Mouse (Mus musculus) MEL (cell line): ENCODE measurements around the gene Prx. TPM values are rescaled to one million over a fixed set of nuclear protein-coding genes. Genes with fewer than 3 reads are reported as not detected.

ENCODE experiments used
- DNase-seq: peaks from one replicate; pipeline ENCODE4 v3.0.0; 2011; ENCODE audit warnings: low read depth, low spot score
- H3K27ac ChIP-seq: 2 replicates; pipeline ENCODE4 v1.5.1; 2012; ENCODE audit warnings: low read depth, mild to moderate bottlenecking, control low read depth, low read length, moderate library complexity; ENCODE audit not compliant: control insufficient read depth
- H3K27me3 ChIP-seq, 2 experiments: fragments of 150-350 bp in 1 of 2; sonication (generic) in 1 of 2; 2 replicates each; pipeline ENCODE4 v1.6.1; 2012; ENCODE audit warnings: low read length in 2 of 2, mild to moderate bottlenecking in 2 of 2, improper control_type of control experiment in 1 of 2, moderate library complexity in 1 of 2; ENCODE audit not compliant: insufficient read depth in 2 of 2, control insufficient read depth in 1 of 2
- H3K36me3 ChIP-seq, 2 experiments: 2 replicates each; pipeline ENCODE4 v1.6.1; 2012 to 2014; ENCODE audit warnings: low read length in 2 of 2, improper control_type of control experiment in 1 of 2, inconsistent platforms in 1 of 2, mild to moderate bottlenecking in 1 of 2; ENCODE audit not compliant: insufficient read depth in 2 of 2, control insufficient read depth in 1 of 2
- H3K4me1 ChIP-seq, 2 experiments: fragments of 150-350 bp in 1 of 2; sonication (generic) in 1 of 2; 2 replicates each; pipeline ENCODE4 v1.6.1; 2012; ENCODE audit warnings: low read length in 2 of 2, improper control_type of control experiment in 1 of 2, mild to moderate bottlenecking in 1 of 2; ENCODE audit not compliant: insufficient read depth in 2 of 2, control insufficient read depth in 1 of 2
- H3K4me3 ChIP-seq, 2 experiments: fragments of 150-350 bp in 1 of 2; sonication (generic) in 1 of 2; 2 replicates each; pipeline ENCODE4 v1.5.1; 2012; ENCODE audit warnings: low read depth in 2 of 2, low read length in 2 of 2, mild to moderate bottlenecking in 2 of 2, moderate library complexity in 2 of 2, control low read depth in 1 of 2, improper control_type of control experiment in 1 of 2; ENCODE audit not compliant: control insufficient read depth in 1 of 2, insufficient read depth in 1 of 2
- H3K79me2 ChIP-seq: 2 replicates; pipeline ENCODE4 v1.6.1; 2012; ENCODE audit warnings: mild to moderate bottlenecking, low read length, moderate library complexity; ENCODE audit not compliant: control insufficient read depth, poor library complexity, insufficient read depth
- H3K9ac ChIP-seq: 2 replicates; pipeline ENCODE4 v1.6.1; 2012; ENCODE audit warnings: low read depth, mild to moderate bottlenecking, control low read depth, low read length, moderate library complexity; ENCODE audit not compliant: control insufficient read depth, poor library complexity, severe bottlenecking
- H3K9me3 ChIP-seq: fragments of 150-350 bp; sonication (generic); replicated peaks from 2 replicates; pipeline ENCODE4 v1.6.1; 2012; ENCODE audit warnings: mild to moderate bottlenecking, low read length, improper control_type of control experiment, moderate library complexity; ENCODE audit not compliant: insufficient read depth
- BHLHE40 ChIP-seq: IDR thresholded peaks from 2 replicates; pipeline ENCODE4 v1.6.1; 2012; ENCODE audit warnings: low read depth, mild to moderate bottlenecking, inconsistent platforms, low read length, improper control_type of control experiment, borderline replicate concordance
- CHD2 ChIP-seq: IDR thresholded peaks from 2 replicates; pipeline ENCODE4 v1.6.1; 2011; ENCODE audit warnings: low read length, improper control_type of control experiment
- CTCF ChIP-seq, 3 experiments: IDR thresholded peaks in 2 of 3; conservative IDR thresholded peaks in 1 of 3; 2 replicates each; pipeline ENCODE4 v1.5.1; 2011 to 2012; ENCODE audit warnings: low read length in 3 of 3, low read depth in 2 of 3, mild to moderate bottlenecking in 2 of 3, improper control_type of control experiment in 1 of 3, inconsistent platforms in 1 of 3, mixed read lengths in 1 of 3, moderate library complexity in 1 of 3; ENCODE audit not compliant: control insufficient read depth in 1 of 3, insufficient read depth in 1 of 3, poor library complexity in 1 of 3, severe bottlenecking in 1 of 3
- ETS1 ChIP-seq: IDR thresholded peaks from 2 replicates; pipeline ENCODE4 v1.6.1; 2012; ENCODE audit warnings: low read depth, mild to moderate bottlenecking, inconsistent platforms, low read length, improper control_type of control experiment, moderate library complexity
- GATA1 ChIP-seq: IDR thresholded peaks from 2 replicates; pipeline ENCODE4 v1.6.1; 2011; ENCODE audit warnings: low read depth, low read length, improper control_type of control experiment
- HCFC1 ChIP-seq: IDR thresholded peaks from 2 replicates; pipeline ENCODE4 v1.6.1; 2012; ENCODE audit warnings: low read depth, mild to moderate bottlenecking, inconsistent platforms, low read length, improper control_type of control experiment, moderate library complexity
- MAZ ChIP-seq: IDR thresholded peaks from 2 replicates; pipeline ENCODE4 v1.6.1; 2012; ENCODE audit warnings: low read depth, mild to moderate bottlenecking, inconsistent platforms, low read length, improper control_type of control experiment
- MYB ChIP-seq: IDR thresholded peaks from 2 replicates; pipeline ENCODE4 v1.6.1; 2011; ENCODE audit warnings: mild to moderate bottlenecking, low read depth, low read length, improper control_type of control experiment
- POLR2AphosphoS2 ChIP-seq: IDR thresholded peaks from 2 replicates; pipeline ENCODE4 v1.6.1; 2011; ENCODE audit warnings: low read length, improper control_type of control experiment
- SMC3 ChIP-seq: IDR thresholded peaks from 2 replicates; pipeline ENCODE4 v1.6.1; 2011; ENCODE audit warnings: low read depth, low read length, improper control_type of control experiment
- TCF12 ChIP-seq: IDR thresholded peaks from 2 replicates; pipeline ENCODE4 v1.6.1; 2014; ENCODE audit warnings: low read depth, mild to moderate bottlenecking, inconsistent platforms, low read length, improper control_type of control experiment, moderate library complexity
- UBTF ChIP-seq: IDR thresholded peaks from 2 replicates; pipeline ENCODE4 v1.6.1; 2012; ENCODE audit warnings: low read depth, mild to moderate bottlenecking, inconsistent platforms, low read length, improper control_type of control experiment, moderate library complexity, borderline replicate concordance; ENCODE audit not compliant: insufficient read depth
- USF1 ChIP-seq: IDR thresholded peaks from 2 replicates; pipeline ENCODE4 v1.6.1; 2014; ENCODE audit warnings: low read depth, mild to moderate bottlenecking, inconsistent platforms, low read length, improper control_type of control experiment, moderate library complexity
- ZMIZ1 ChIP-seq: IDR thresholded peaks from 2 replicates; pipeline ENCODE4 v1.6.1; 2012; ENCODE audit warnings: low read depth, mild to moderate bottlenecking, inconsistent platforms, low read length, improper control_type of control experiment, moderate library complexity
- ZNF384 ChIP-seq: IDR thresholded peaks from 2 replicates; pipeline ENCODE4 v1.6.1; 2012; ENCODE audit warnings: low read depth, mild to moderate bottlenecking, inconsistent platforms, low read length, improper control_type of control experiment
- polyA plus RNA-seq, 2 experiments: library from polyadenylated mRNA; stranded (reverse) in 1 of 2; unstranded in 1 of 2; fragments of >175 nt in 1 of 2; fragments of >200 nt in 1 of 2; gene quantifications; 2 replicates each; pipeline versions ENCODE4 v1.2.1 to v1.2.4; 2012; ENCODE audit warnings: low replicate concordance in 2 of 2, low read depth in 1 of 2; ENCODE audit not compliant: insufficient read length in 2 of 2, insufficient read depth in 1 of 2, missing spikeins in 1 of 2
- total RNA-seq: library from RNA; depleted of rRNA; stranded (reverse); fragments of 300-350 nt; gene quantifications from 2 replicates; pipeline ENCODE4 v1.2.3, GENCODE M21; 2012; rRNA removed

Prx gene
- total and polyA plus RNA-seq, 3 experiments, result 0.39 to 1.4 TPM; not detected in 1

DNA sequence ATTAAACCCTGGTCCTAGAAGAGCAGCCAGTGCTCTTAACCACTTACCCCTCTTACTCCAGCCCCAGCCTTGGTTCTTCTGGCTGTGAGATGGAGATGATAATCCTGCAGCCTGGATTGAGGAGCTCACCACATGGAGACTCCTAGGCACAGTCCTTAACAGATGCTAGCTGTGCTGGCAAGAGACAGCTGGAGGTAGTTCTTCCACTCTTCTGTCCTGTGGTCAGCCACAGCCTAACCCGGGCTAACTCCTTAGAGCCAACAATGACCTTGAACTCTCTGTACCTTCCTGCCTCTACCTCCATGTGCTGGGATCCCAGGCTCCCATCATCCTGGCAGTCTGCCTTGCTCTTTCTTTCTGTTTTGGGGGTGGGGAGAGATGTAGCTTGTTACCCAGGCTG, 61.9 kb downstream of the Prx start:
- Histone ChIP-seq H3K4me3 (no peak overlapping the region), H3K4me1 (no peaks in the 10 kb centered on the region), H3K79me2 (no peaks in the 10 kb centered on the region), H3K9me3 (no peaks in the 10 kb centered on the region)
- TF ChIP-seq ZMIZ1, result no peak
- TF ChIP-seq SMC3, result no peak
- TF ChIP-seq CHD2, result no peak
- TF ChIP-seq UBTF, result no peak
- no peak for TF ChIP-seq HCFC1
- no peak for TF ChIP-seq BHLHE40
- TF ChIP-seq USF1, result no peak
- TF ChIP-seq MYB, result no peak
- no peak for TF ChIP-seq ETS1
- TF ChIP-seq ZNF384, result no peak
- TF ChIP-seq TCF12, result no peak
- TF ChIP-seq CTCF (IDR thresholded peaks at IDR 0.05 in 2 of 3, conservative IDR thresholded peaks at IDR 0.05 in 1 of 3; ENCODE audit: control insufficient read depth in 1 of 3, insufficient read depth in 1 of 3, low read depth in 2 of 3, low read length in 3 of 3, poor library complexity in 1 of 3, severe bottlenecking in 1 of 3), result no peak
- no peak for TF ChIP-seq POLR2AphosphoS2
- no peak for TF ChIP-seq MAZ
- no peak for TF ChIP-seq GATA1
- TF ChIP-seq, all 39 proteins: peak for 0
- DNase-seq, result no peak
- Histone ChIP-seq H3K9ac (no peak overlapping the region), H3K27ac (no peak overlapping the region), H3K27me3 (no peaks in the 10 kb centered on the region), H3K36me3 (peaks cover 0 to 2% of the 10 kb centered on the region in 2 experiments; a peak in 2 of 4 replicates)

Other genes with a start within 250 kb of the Prx start
- gene Numbl, start 240.9 kb upstream of the Prx start, total RNA-seq, result 2.2 and 3.6 TPM in 2 replicates
- 10 to 100 TPM in 1 of 2 experiments, not detected in 1; 10.6 TPM for gene Numbl, start 240.9 kb upstream of the Prx start, polyA plus RNA-seq
- gene Ltbp4, start 161.6 kb upstream of the Prx start, total RNA-seq, result 2.2 and 2.9 TPM in 2 replicates
- 10 to 100 TPM in 1 of 2 experiments, not detected in 1; 14.2 TPM for gene Ltbp4, start 161.6 kb upstream of the Prx start, polyA plus RNA-seq
- gene Shkbp1, start 143.3 kb upstream of the Prx start, total RNA-seq, result 24.2 and 25.4 TPM in 2 replicates
- gene Shkbp1, start 143.3 kb upstream of the Prx start, polyA plus RNA-seq, result 10 to 100 TPM in 1 of 2 experiments, not detected in 1; 77.0 TPM
- 0.42 TPM in 1 of 2 replicates, not detected in the other for gene Gm20479, start 141.9 kb upstream of the Prx start, total RNA-seq
- gene Gm20479, start 141.9 kb upstream of the Prx start, polyA plus RNA-seq, result 1 to 10 TPM in 1 of 2 experiments, not detected in 1; 2.7 TPM
- gene Sptbn4, start 51.6 kb upstream of the Prx start, total RNA-seq, result 0.19 and 0.36 TPM in 2 replicates
- gene Sptbn4, start 51.6 kb upstream of the Prx start, polyA plus RNA-seq, result under 1 TPM in 1 of 2 experiments, not detected in 1; 0.68 TPM
- gene Blvrb, start 51.3 kb upstream of the Prx start, total RNA-seq, result 183 and 245 TPM in 2 replicates
- 100 to 1,000 TPM in 1 of 2 experiments, not detected in 1; 210 TPM for gene Blvrb, start 51.3 kb upstream of the Prx start, polyA plus RNA-seq
- 2.0 and 2.4 TPM in 2 replicates for gene Sertad3, start 25.6 kb upstream of the Prx start, total RNA-seq
- 1 to 10 TPM in 1 of 2 experiments, not detected in 1; 6.7 TPM for gene Sertad3, start 25.6 kb upstream of the Prx start, polyA plus RNA-seq
- 9.9 and 12.4 TPM in 2 replicates for gene Sertad1, start 12.4 kb upstream of the Prx start, total RNA-seq
- gene Sertad1, start 12.4 kb upstream of the Prx start, polyA plus RNA-seq, result 10 to 100 TPM in 1 of 2 experiments, not detected in 1; 10.6 TPM
- gene Hipk4, start 23.9 kb downstream of the Prx start, total RNA-seq, result not detected in 2 replicates
- gene Hipk4, start 23.9 kb downstream of the Prx start, polyA plus RNA-seq, result under 1 TPM in 1 of 2 experiments, not detected in 1; 0.26 TPM
- 8.0 and 11.1 TPM in 2 replicates for gene Pld3, start 53.9 kb downstream of the Prx start, total RNA-seq
- gene Pld3, start 53.9 kb downstream of the Prx start, polyA plus RNA-seq, result 10 to 100 TPM in 1 of 2 experiments, not detected in 1; 22.8 TPM
- 5.9 and 6.6 TPM in 2 replicates for gene 2310022A10Rik, start 53.9 kb downstream of the Prx start, total RNA-seq
- 10 to 100 TPM in 1 of 2 experiments, not detected in 1; 33.2 TPM for gene 2310022A10Rik, start 53.9 kb downstream of the Prx start, polyA plus RNA-seq
- 69.0 and 73.5 TPM in 2 replicates for gene Akt2, start 92.2 kb downstream of the Prx start, total RNA-seq
- gene Akt2, start 92.2 kb downstream of the Prx start, polyA plus RNA-seq, result 100 to 1,000 TPM in 1 of 2 experiments, not detected in 1; 127 TPM
- gene Ttc9b, start 154.6 kb downstream of the Prx start, total RNA-seq, result 0.13 and 0.19 TPM in 2 replicates
- gene Ttc9b, start 154.6 kb downstream of the Prx start, polyA plus RNA-seq, result under 1 TPM in 1 of 2 experiments, not detected in 1; 0.19 TPM
- 22.0 and 24.8 TPM in 2 replicates for gene Map3k10, start 175.3 kb downstream of the Prx start, total RNA-seq
- gene Map3k10, start 175.3 kb downstream of the Prx start, polyA plus RNA-seq, result 10 to 100 TPM in 1 of 2 experiments, not detected in 1; 33.3 TPM
- gene Zfp607b, start 190.0 kb downstream of the Prx start, total RNA-seq, result 1.6 and 1.9 TPM in 2 replicates
- 1 to 10 TPM in 1 of 2 experiments, not detected in 1; 2.3 TPM for gene Zfp607b, start 190.0 kb downstream of the Prx start, polyA plus RNA-seq
- gene Zfp60, start 232.1 kb downstream of the Prx start, total RNA-seq, result 6.5 and 6.7 TPM in 2 replicates
- gene Zfp60, start 232.1 kb downstream of the Prx start, polyA plus RNA-seq, result 100 to 1,000 TPM in 1 of 2 experiments, 1 to 10 TPM in 1; 4.2 to 137 TPM